Mouse (Mus musculus): Measurements from ENCODE around the gene Eif6. TPM values are rescaled to one million over a fixed set of nuclear protein-coding genes. Genes with fewer than 3 reads are reported as not detected.
A peak's percentile ranks its signal among the peaks of the same experiment; 100 is the strongest.
"Not testable (repeated sequence)": the region's sequence is repeated elsewhere in the genome, so short reads cannot be mapped to it uniquely, and the experiment has no call there.

The Eif6 gene
- 10 to 100 TPM; 53.8 to 72.8 (median 66.9) TPM for total RNA-seq (2022)

GRCm38 (mm10) chr2:155826630-155827424 is at the start of gene Eif6:
Gene Eif6 (minus strand): TSS chr2:155826925.
- DNase-seq (ENCODE audit: low spot score in 2 of 2), result peak; percentile 75 to 76

- no peak for DNase-seq (ENCODE audit: low spot score in 2 of 2)
Observed at GRCm38 (mm10) chr2:155873636-155874035, 46.9 kb upstream of the Eif6 start.

- DNase-seq (ENCODE audit: low spot score in 2 of 2), result no peak
Observed at GRCm38 (mm10) chr2:155872930-155873507, 46.3 kb upstream of the Eif6 start.

- DNase-seq (ENCODE audit: low spot score in 2 of 2), result no peak
Observed at GRCm38 (mm10) chr2:155872486-155872885, 45.8 kb upstream of the Eif6 start.

GRCm38 (mm10) chr2:155869772-155870171 is 43.0 kb upstream of the Eif6 start:
- DNase-seq (ENCODE audit: low spot score in 2 of 2), result no peak

GRCm38 (mm10) chr2:155868320-155868719 is 41.6 kb upstream of the Eif6 start:
- no peak for DNase-seq (ENCODE audit: low spot score in 2 of 2)

- no peak for DNase-seq (ENCODE audit: low spot score in 2 of 2)
Observed at GRCm38 (mm10) chr2:155863301-155863867, 36.7 kb upstream of the Eif6 start.

- no peak for DNase-seq (ENCODE audit: low spot score in 2 of 2)
Observed at GRCm38 (mm10) chr2:155862573-155863300, 36.0 kb upstream of the Eif6 start.

- DNase-seq (ENCODE audit: low spot score in 2 of 2), result no peak
Observed at GRCm38 (mm10) chr2:155861581-155861980, 34.9 kb upstream of the Eif6 start.

- DNase-seq (ENCODE audit: low spot score in 2 of 2), result no peak
Observed at GRCm38 (mm10) chr2:155860102-155860501, 33.4 kb upstream of the Eif6 start.

- no peak for DNase-seq (ENCODE audit: low spot score in 2 of 2)
Observed at GRCm38 (mm10) chr2:155852536-155852935, 25.8 kb upstream of the Eif6 start.

GRCm38 (mm10) chr2:155850120-155850519 is 23.4 kb upstream of the Eif6 start:
- no peak for DNase-seq (ENCODE audit: low spot score in 2 of 2)

- no peak for DNase-seq (ENCODE audit: low spot score in 2 of 2)
Observed at GRCm38 (mm10) chr2:155849464-155849863, 22.7 kb upstream of the Eif6 start.

- peak; percentile 57 to 82 for DNase-seq (ENCODE audit: low spot score in 2 of 2)
Observed at GRCm38 (mm10) chr2:155848291-155848690, 21.6 kb upstream of the Eif6 start.

GRCm38 (mm10) chr2:155846930-155847329 is 20.2 kb upstream of the Eif6 start:
- no peak for DNase-seq (ENCODE audit: low spot score in 2 of 2)

- DNase-seq (ENCODE audit: low spot score in 2 of 2), result no peak
Observed at GRCm38 (mm10) chr2:155838961-155839360, 12.2 kb upstream of the Eif6 start.

- no peak for DNase-seq (ENCODE audit: low spot score in 2 of 2)
Observed at GRCm38 (mm10) chr2:155837961-155838360, 11.2 kb upstream of the Eif6 start.

- DNase-seq (ENCODE audit: low spot score in 2 of 2), result no peak
Observed at GRCm38 (mm10) chr2:155834732-155835131, 8.0 kb upstream of the Eif6 start, which contains the start of gene Fam83c. Gene Fam83c (minus strand): TSS chr2:155834854.

GRCm38 (mm10) chr2:155832087-155832486 is 5.4 kb upstream of the Eif6 start:
- DNase-seq (ENCODE audit: low spot score in 2 of 2), result not testable (repeated sequence)

GRCm38 (mm10) chr2:155831302-155831701 is 4.6 kb upstream of the Eif6 start:
- no peak for DNase-seq (ENCODE audit: low spot score in 2 of 2)

GRCm38 (mm10) chr2:155830841-155831240 is 4.1 kb upstream of the Eif6 start:
- DNase-seq (ENCODE audit: low spot score in 2 of 2), result no peak
